Mouse (Mus musculus) adrenal gland, adult 18-20 months (tissue): ENCODE measurements around the gene Rcbtb1. TPM values are rescaled to one million over a fixed set of nuclear protein-coding genes. Genes with fewer than 3 reads are reported as not detected.
"Not testable (repeated sequence)": the region's sequence is repeated elsewhere in the genome, so short reads cannot be mapped to it uniquely, and the experiment has no call there.

Experiments used
- DNase-seq, 2 experiments: peaks; one replicate each; pipeline ENCODE4 v3.0.0; 2021 to 2022; ENCODE audit warnings: low spot score in 2 of 2
- total RNA-seq, 2 experiments: library from RNA; stranded (reverse); gene quantifications; 1 replicate in 1 of 2; 2 replicates in 1 of 2; pipeline ENCODE4 v1.2.3; 2021

Gene Rcbtb1
- total RNA-seq, 2 experiments from 2014 or later: 18.7 to 33.5 TPM

DNA sequence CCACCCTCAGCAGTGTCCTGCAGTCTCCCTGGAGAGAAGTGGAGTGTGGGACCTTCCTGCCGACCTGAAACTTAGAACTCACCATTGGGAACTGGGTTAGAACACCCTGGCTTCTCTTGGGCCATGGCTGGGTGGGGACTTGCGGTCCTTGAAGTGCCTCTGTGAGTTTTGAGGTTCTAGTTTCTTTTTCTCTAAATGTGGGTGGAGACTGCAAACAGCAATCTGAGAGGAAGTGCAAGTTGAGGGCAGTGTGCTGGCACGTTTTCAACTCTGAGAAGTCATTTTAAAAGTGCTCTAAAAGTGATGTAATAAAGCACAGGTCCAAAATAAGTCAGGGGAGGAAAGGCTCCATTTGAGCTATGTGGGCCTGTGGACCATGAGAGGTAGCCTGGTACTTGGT, 59.0 kb downstream of the Rcbtb1 start, which contains the start of gene Gm6904:
TSS of gene Gm6904 (minus strand) at position 161 of the 400 bp plus-strand sequence.
- DNase-seq: no peak

DNA sequence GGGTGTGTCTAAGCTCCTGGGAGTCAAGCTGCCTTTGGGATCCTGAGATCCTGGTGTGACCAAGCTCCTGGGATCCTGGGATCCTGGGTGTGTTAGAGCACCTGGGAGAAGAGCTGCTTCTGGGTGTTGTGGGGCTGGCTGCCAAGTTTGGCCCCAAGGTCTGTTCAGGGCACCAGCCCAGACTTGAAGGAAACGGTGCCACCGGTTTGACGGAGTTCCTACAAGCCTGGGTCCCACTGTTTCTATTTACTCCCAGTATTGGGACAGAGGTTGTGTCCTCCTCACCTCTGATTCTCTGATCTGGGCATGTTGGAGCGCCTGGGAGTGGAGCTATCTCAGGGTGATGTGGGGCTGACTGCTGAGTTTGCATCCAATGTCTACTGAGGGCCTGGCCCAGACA, 74.0 kb downstream of the Rcbtb1 start:
- not testable (repeated sequence) for DNase-seq

Other genes with a start within 250 kb of the Rcbtb1 start
- gene 1700129C05Rik, start 58.3 kb upstream of the Rcbtb1 start, total RNA-seq: not detected
- gene Gm5142, start 22.5 kb upstream of the Rcbtb1 start, total RNA-seq: not detected
- gene Gm6904, start 59.0 kb downstream of the Rcbtb1 start, total RNA-seq: not detected
- under 1 TPM in 1 of 2 experiments, not detected in 1; 0.54 TPM for gene Phf11a, start 96.3 kb downstream of the Rcbtb1 start, total RNA-seq
- 1 to 10 TPM; 2.3 to 3.0 TPM for gene Phf11b, start 140.1 kb downstream of the Rcbtb1 start, total RNA-seq
- gene Phf11d, start 164.3 kb downstream of the Rcbtb1 start, total RNA-seq: 1 to 10 TPM; 4.1 to 5.4 TPM
- under 1 TPM; 0.35 to 0.36 TPM for gene Phf11c, start 194.2 kb downstream of the Rcbtb1 start, total RNA-seq
- 1 to 10 TPM; 3.8 to 4.7 TPM for gene Setdb2, start 239.7 kb downstream of the Rcbtb1 start, total RNA-seq
- 10 to 100 TPM; 36.4 to 39.4 TPM for gene Cab39l, start 239.8 kb downstream of the Rcbtb1 start, total RNA-seq